Mouse (Mus musculus): Measurements from ENCODE around the gene Car14.
"Not testable (repeated sequence)": the region's sequence is repeated elsewhere in the genome, so short reads cannot be mapped to it uniquely, and the experiment has no call there.

Car14 gene

DNA sequence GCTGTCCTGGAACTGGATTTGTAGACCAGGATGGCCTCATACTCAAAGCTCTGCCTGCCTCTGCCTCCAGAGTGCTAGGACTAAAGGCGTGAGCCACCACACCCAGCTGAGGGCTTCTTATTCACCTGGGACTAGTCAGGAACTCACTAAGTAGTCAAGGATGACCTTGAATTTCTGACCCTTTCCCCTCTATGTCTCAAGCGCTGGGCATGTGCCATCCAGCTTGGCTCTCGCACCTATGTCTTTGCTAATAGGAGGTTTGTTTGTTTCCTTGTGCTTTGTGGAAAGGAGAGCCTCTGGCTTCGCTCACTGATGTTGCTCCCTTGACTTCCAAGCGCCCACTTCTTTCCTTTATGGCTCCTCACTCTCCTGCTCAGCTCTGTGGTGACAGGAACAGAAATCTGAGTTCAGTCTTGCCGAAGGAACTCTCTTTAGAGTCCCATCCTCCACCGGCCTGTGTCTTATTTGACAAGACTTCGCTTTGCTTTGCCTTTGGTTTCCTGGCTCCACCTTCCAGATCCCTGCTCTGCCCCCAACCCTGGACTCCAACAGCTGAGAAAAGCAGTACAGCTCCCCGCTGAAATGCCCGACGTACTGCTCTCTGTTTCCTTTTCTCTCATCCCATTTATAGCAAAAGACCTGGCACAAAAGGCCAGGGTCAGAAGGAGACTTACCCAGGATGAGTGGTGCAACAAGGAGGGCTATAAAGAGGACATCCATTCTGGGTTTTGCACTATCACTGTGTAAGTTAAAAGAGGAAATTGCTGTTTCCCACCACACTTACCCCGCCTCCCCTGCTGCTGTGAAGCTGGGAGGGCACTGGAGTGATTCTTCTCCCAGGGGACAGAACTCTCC lies 13.1 kb downstream of the Car14 start, which contains the start of gene BC028528:
Gene BC028528, minus strand, starts transcription at position 795 of the 855 bp plus-strand sequence.
- DNase-seq (ENCODE audit: low spot score), result no peak

DNA sequence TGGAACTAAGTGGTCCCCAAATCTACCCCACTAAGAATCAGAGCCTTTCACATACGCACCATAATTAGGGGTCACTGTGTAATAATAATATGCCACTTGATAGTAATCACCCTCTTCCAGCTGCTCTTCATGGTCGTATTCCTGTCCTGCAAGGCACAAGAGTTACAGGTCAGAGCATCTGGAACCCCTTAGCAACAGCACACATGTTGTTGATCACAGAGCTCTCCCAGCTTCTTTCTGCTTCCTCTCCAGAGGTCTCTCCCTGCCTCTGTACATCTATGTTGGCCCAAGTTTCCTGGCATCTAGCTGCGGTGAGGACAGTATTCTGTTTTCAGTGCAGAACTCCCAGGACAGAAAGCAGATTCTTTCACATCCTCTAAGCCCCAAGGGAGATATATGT lies 14.8 kb downstream of the Car14 start:
- no peak for DNase-seq (ENCODE audit: low spot score)

GRCm38 (mm10) chr3:95887596-95887995 lies 16.9 kb downstream of the Car14 start:
- DNase-seq (ENCODE audit: low spot score), result no peak

GRCm38 (mm10) chr3:95884400-95884799 lies 20.1 kb downstream of the Car14 start:
- no peak for DNase-seq (ENCODE audit: low spot score)

GRCm38 (mm10) chr3:95882816-95883425 lies 21.6 kb downstream of the Car14 start:
- DNase-seq (ENCODE audit: low spot score), result peak; percentile 59

DNA sequence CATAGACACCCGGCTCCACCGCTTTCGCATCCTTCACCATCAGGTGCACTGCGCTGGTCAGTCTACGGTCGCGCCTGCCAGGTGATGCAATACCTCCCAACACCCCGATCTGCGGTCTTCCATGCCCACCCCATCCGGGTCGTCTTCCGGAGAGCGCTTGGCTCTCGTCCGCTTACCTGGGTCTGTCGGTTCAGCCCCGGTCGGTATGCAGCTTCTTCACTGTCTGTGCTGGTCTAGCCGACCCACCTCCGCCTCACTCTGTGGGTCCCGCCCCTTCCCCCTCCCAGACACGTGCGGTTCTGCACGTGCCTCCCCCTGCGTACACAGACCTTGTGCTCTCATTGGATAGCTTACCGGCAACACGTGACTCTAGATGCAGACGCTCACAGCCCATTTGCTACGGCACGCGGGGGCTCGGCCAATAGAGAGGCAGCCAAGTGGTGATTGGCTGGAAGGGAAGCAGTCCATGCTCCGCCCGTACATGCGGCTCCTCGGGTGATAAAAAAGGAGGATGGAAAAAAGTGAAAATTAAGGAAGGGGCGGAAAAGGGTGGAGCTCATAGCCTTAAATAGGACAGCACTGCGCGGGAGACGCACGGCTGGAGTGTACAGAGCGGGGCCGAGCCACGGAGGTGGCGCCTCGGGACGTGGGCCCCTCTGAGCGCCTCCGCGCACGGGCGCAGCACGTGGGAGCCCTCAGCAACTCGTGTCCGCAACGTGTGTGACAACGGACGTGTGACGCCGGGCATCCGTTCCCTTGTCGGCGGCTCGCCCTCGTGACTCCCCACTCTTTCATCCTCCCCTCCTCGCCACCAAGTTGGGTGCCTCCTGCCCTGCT lies 22.3 kb downstream of the Car14 start, which contains the start of gene Ciart:
Gene Ciart, minus strand, starts transcription at position 273 of the 837 bp plus-strand sequence.
- peak; percentile 92 for DNase-seq (ENCODE audit: low spot score)

- no peak for DNase-seq (ENCODE audit: low spot score)
Measured at GRCm38 (mm10) chr3:95879063-95879462, 25.4 kb downstream of the Car14 start.

DNA sequence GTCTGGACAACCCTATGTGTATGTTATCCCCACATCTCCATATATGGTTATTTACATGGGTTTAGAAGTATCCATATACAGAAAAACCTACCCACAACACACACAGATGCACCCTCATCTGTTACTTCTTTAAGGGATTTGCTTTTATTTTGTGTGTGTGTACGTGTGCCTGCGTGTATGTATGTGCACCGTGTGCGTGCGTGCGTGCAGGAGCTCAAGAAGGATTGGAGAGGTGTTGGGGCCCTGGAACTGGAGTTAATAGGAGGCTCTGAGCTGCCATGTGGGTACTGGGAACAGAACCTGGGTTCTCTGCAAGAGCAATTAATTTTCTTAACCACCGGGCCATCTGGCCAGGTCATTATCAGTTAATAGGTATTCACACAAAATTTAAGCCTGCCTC lies 32.4 kb downstream of the Car14 start:
- DNase-seq (ENCODE audit: low spot score), result no peak

GRCm38 (mm10) chr3:95871392-95871867 lies 33.1 kb downstream of the Car14 start, which contains the start of gene Mrps21:
TSS of gene Mrps21 (minus strand) at chr3:95871519.
- peak; percentile 81 for DNase-seq (ENCODE audit: low spot score)

GRCm38 (mm10) chr3:95870976-95871375 lies 33.5 kb downstream of the Car14 start:
- no peak for DNase-seq (ENCODE audit: low spot score)

DNA sequence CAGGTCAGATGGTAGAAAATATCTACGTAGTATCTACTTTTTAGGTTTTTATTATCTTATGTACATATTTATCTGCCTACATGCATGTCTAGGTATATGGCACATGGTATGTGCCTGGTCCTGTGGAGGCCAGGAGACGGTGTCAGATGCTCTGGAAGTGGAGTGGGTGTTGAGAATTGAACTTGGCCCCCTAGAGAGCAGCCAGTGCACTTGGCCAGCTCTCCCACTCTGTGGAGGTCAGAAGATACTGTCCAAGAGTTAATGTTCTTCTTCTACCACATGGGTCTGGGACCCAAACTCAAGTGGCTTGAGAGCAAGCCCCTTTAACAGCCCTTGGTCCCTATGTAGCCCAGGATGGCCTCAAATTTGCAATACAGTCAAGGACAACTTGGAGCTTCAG lies 37.1 kb downstream of the Car14 start:
- DNase-seq (ENCODE audit: low spot score), result no peak

- no peak for DNase-seq (ENCODE audit: low spot score)
Measured at GRCm38 (mm10) chr3:95866071-95866470, 38.4 kb downstream of the Car14 start.

- DNase-seq (ENCODE audit: low spot score), result no peak
Measured at GRCm38 (mm10) chr3:95865571-95865970, 38.9 kb downstream of the Car14 start.

- DNase-seq (ENCODE audit: low spot score), result no peak
Measured at GRCm38 (mm10) chr3:95865050-95865449, 39.4 kb downstream of the Car14 start.

- no peak for DNase-seq (ENCODE audit: low spot score)
Measured at GRCm38 (mm10) chr3:95863578-95863977, 40.9 kb downstream of the Car14 start.

- peak; percentile 80 for DNase-seq (ENCODE audit: low spot score)
Measured at GRCm38 (mm10) chr3:95861796-95862195, 42.7 kb downstream of the Car14 start.

- DNase-seq (ENCODE audit: low spot score), result peak; percentile 39
Measured at GRCm38 (mm10) chr3:95861216-95861615, 43.3 kb downstream of the Car14 start.

DNA sequence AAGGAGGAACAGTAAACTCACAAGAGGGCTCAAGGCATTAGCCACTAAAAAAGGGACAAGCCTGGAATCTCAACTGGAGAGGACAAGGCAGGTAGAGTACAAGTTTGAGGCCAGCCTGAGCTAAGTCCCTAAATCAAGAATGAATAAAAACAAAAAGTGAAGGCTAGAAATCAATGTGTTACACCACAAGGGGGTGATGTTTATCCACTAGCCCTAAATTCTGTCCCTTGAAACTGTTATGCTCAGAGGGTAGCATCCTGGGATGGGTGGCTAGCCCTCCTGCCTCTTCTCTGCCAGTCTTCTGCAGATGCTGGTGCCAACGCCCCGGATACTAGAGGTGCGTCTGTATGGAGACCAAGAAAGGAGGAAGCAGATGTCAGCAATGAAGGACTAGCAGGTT lies 44.2 kb downstream of the Car14 start:
- DNase-seq (ENCODE audit: low spot score), result peak; percentile 17

DNA sequence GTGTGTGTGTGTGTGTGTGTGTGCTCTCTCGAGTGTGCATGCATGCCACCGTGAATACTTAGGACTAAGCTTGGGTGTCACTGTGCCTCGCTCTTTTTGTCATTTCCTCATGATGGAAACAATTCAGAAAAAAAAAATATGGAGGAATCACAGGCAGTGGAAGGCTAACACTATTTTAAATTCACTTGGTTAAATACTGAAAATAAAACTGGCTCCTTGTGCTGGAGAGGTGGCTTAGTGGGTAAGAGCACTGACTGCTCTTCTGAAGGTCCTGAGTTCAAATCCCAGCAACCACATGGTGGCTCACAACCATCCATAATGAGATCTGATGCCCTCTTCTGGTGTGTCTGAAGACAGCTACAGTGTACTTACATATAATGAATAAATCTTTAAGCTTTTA lies 46.2 kb downstream of the Car14 start:
- DNase-seq (ENCODE audit: low spot score), result not testable (repeated sequence)

GRCm38 (mm10) chr3:95857050-95857449 lies 47.4 kb downstream of the Car14 start:
- not testable (repeated sequence) for DNase-seq (ENCODE audit: low spot score)

DNA sequence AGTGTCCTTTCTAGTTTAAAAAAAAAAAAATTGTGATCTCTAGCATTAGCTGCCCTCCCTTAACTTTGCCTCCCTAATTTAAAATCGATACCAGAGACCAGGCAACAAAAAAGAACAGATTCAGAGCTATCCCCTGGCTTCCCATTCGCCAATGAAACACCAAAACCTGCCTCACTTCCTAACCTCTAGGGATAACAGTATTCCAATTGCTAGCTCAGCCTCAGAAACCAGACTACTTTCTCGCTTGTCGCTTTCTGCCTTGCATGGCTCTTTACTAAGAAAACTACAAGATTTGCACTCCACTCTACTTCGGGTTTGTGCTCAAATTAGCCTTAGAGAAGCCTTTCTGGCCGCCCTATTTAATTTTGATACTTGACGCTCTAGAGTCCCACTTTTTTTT lies 48.4 kb downstream of the Car14 start:
- no peak for DNase-seq (ENCODE audit: low spot score)

GRCm38 (mm10) chr3:95855502-95856089 lies 48.9 kb downstream of the Car14 start, which contains the start of gene Prpf3:
TSS of gene Prpf3 (minus strand) at chr3:95855885.
- peak; percentile 93 for DNase-seq (ENCODE audit: low spot score)

All from T-cell, adult 2 months (primary cell).